Mouse (Mus musculus) erythroblast, adult 5-6 weeks (primary cell): ENCODE results near the gene Bet1l. TPM values are rescaled to one million over a fixed set of nuclear protein-coding genes. Genes with fewer than 3 reads are reported as not detected.
A peak's percentile ranks its signal among the peaks of the same experiment; 100 is the strongest.
"Not testable (repeated sequence)": the region's sequence is repeated elsewhere in the genome, so short reads cannot be mapped to it uniquely, and the experiment has no call there.

ENCODE experiments used
- ATAC-seq: replicated peaks from 2 replicates; pipeline ENCODE4 v1.8.0; 2016; ENCODE audit warnings: moderate number of reproducible peaks, mild to moderate bottlenecking, moderate TSS enrichment, inconsistent platforms; ENCODE audit not compliant: poor library complexity, low FRiP score, severe bottlenecking
- total RNA-seq, 2 experiments: library from RNA; stranded (forward) in 1 of 2; stranded (reverse) in 1 of 2; fragments of 150-400 nt in 1 of 2; fragments of 200-764, 138-1000 nt in 1 of 2; gene quantifications; 2 replicates each; pipeline versions ENCODE4 v1.2.3 to v1.2.4; 2015 to 2017; ENCODE audit warnings: low replicate concordance in 2 of 2

Gene Bet1l
- total RNA-seq (2015; ENCODE audit: low replicate concordance) (10.4 and 14.8 TPM in 2 replicates), total RNA-seq (2017; ENCODE audit: low replicate concordance) (17.3 and 19.5 TPM in 2 replicates)

DNA sequence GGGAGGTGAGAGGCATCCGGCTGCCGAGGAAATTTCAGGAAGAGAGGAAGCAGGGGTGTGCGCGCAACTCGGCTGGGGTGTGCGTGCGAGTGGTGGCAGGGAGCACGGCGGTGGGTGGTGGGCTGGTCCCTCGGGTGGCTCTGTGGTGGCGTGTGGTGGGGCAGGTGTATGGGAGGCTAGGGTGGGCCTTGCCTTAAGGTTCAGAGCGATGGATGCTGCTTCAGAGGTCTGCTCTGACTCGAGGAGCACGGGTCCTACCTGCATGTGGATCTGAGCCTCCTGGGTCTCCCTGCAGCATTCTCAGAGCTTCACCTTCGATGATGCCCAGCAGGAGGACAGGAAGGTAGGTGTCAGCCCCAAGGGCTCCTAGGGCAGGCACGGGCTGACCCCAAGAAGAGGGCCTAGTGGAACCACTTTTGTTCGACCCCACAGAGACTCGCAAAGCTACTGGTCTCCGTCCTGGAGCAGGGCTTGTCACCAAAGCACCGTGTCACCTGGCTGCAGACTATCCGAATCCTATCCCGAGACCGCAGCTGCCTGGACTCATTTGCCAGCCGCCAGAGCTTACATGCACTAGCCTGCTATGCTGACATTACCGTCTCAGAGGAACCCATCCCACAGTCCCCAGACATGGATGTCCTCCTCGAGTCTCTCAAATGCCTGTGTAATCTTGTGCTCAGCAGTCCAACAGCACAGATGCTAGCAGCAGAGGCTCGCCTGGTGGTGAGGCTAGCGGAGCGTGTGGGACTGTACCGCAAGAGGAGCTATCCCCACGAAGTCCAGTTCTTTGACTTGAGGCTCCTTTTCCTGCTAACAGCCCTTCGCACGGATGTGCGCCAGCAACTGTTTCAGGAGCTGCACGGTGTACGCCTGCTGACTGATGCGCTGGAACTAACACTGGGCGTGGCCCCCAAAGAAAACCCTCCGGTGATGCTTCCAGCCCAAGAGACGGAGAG, at the start of gene Bet1l:
Gene Bet1l, minus strand, starts transcription at position 28 of the 956 bp plus-strand sequence.
- ATAC-seq, result peak; percentile 20

DNA sequence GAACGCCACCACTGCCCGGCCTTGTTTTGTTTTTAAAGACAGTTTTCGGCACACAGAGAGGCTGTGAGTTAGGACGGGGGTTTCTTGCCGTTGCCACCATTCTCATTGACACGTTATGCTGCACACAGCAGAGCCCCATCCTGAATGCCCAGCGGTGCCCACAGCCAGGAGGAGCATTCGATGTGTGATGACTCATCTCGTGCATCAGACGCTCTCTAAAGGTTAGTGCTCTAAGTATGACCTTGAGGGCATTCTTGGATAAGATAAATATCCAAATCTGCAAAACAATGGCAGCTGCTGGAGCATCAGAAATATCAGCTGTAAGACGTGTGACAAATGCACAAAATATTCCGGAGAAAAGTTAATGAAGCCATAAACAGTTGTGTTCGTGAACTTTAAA, 49.8 kb upstream of the Bet1l start:
- no peak for ATAC-seq

DNA sequence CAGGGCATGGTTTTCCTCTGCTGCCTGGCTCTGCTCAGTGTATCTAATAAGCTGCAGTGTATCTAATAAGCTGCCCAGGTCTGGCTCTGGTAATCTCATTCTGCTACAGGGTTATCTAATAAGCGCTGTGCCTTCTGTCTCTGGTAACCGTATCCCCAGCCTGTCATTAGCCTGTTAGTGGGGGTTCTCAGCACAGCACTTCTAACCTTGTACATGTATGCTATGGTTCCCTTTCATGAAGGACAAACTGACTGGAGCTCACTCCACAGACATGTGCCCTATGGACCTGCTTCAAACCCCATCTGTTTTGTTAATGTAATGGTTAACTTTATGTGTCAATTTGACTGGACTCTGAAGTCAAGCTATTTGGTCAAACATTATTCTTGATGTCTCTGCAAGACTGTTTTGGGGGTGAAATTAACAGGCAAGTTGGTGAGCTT, 48.3 kb upstream of the Bet1l start:
- ATAC-seq, result no peak

DNA sequence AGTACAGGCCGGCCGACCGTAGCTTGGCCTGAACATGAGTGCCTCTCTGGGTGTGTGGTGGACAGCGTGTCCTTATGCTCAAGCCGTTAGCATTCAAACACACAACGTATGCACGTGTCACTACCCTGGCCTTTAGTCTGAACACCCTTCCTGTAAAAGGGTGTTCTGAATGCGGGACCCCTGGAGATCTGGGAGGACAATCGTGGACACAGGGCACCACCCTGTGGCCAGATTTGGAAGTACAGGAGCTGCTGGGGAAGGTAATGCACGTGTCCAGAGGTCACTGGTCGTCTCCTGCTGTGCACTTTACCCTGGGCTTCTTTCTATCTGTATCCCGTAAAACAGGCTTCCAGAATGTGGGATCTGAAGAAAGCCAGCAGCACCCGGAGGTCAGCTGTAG, 45.8 kb upstream of the Bet1l start:
- peak; percentile 62 for ATAC-seq

DNA sequence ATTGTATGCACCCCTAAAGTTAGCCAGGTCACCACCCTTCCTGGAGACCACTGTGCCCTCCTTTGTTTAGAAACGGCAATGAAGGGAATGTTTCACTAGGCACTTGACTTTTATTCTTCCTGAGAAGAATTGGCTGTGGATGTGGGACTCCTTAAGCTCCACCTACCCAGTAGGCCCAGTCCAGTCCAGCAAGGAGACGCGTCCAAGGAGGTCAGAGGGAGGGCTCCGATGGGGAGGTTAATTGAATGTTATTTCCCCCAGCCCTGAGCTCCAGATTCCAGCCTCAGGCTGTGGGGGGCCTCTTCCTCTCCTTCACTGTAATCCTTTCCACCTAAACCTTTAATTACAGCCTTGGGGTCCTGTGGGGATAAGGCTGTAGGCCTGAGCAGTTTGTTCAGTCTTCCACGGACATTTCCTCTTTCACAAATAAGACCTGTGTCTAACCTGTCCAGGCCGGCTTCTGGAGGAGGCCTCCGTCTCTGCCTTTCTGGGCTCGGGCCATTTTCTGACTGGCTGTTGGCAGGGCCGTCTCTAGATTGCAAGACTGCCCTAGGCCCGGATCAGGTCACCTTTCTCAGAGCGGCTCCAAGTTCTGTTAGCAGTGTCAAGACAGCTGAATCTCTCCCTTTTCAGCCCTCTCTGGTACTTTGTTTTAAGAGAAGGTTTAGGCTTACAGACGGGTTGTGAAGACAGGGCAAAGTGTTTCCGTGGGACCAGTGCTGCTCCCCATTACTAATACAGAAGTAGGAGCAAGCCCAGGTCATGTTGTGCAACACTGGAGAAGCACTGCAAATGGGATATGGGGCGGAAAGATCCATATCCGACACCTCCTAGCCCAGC, 44.9 kb upstream of the Bet1l start:
- no peak for ATAC-seq

DNA sequence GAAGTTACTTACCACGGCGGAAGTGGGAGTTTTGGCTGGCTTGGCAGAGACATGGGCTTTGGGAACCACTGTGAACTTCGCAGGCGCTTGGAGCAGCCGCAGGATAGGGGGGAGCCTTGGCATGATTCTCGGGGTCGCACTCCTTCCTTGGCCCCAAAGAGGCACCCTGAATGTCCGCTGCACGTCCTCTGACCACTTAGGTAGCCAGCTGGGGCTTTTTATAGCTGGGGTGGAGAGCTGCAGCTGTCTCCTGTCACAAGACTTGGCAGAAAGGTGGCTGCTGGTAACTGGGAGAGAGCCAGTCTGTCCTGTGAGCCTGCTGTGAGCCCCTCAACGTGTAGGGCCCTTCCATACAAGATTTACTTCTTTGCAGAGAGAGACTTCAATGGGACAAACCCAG, 42.8 kb upstream of the Bet1l start, which contains the start of gene Cox8b:
Gene Cox8b, minus strand, starts transcription at position 227 of the 400 bp plus-strand sequence.
- no peak for ATAC-seq

DNA sequence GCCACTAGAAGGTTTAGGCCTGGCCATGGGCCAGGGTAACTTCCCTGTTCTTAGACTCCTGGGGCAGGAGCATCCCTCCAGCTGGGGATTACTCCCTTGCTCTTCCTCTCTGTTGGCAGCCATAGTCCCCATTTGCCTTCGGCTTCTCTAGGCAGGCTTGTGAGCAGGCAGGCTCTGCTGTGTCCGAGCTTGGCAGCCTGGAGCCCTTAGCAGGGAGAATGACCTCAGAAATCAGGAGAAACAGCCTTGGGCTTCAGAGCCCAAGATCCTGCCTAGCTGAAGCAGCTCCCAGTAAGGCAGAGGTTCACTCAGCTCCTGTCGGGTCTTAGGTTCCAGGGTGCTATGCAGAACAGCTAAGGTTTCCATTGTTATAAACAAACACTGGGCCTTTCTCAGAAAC, 41.7 kb upstream of the Bet1l start:
- ATAC-seq, result no peak

DNA sequence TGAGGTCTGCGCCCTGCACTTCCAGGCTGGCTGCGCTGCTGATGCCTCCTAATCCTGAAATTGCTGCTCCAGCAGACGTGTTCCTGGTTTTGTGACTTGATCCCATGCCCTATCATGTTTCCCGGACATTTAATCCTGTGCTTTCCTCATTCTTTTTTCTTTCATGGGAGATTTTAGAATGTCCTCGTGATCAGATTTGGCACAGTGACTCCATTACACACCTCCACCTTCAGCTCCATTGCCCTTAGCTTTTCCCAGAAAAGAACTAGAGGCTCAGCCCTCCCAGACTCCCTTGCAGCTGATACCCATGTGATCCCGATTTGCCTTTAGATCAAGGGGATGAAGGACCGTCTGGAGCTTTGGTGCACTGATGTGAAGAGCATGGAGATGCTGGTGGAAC, 40.5 kb upstream of the Bet1l start:
- no peak for ATAC-seq

DNA sequence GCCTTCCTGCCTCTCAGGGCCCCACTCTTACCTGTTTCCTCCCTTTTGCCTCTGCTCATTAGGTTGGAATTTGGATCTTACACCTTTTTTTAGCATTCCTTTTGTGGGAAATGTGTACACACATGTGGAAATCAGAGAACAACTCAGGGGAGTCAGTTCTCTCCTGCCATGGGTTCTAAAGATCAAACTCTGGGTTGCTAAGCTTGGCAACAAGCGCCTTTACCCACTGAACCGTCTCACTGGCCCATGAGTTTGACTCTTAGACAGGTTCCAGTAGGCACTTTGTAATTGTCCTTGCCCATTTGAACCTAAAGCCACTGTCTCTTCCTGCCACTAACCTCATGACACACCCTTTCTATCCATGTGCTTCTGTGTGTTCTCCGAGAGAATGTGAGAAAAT, 37.2 kb upstream of the Bet1l start:
- no peak for ATAC-seq

DNA sequence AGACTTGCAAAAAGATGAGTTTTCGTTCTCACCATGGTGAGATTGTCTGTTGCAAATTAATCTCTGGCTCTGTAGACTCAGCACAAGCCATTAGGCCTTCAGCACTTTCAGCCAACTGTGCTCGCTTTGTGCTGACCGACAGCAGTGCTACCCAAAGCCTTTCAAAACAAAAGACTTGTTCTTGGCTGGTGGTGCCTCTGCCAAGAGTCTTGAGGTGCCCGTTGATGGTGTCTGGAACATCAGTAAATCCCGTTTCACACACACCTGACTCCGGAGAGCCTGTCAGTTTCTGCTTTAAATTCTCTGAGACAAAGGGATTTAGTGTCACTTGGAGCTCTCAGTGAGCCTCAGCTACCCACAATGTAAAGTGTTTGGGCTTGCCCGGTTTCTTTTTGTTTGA, 36.7 kb upstream of the Bet1l start:
- no peak for ATAC-seq

DNA sequence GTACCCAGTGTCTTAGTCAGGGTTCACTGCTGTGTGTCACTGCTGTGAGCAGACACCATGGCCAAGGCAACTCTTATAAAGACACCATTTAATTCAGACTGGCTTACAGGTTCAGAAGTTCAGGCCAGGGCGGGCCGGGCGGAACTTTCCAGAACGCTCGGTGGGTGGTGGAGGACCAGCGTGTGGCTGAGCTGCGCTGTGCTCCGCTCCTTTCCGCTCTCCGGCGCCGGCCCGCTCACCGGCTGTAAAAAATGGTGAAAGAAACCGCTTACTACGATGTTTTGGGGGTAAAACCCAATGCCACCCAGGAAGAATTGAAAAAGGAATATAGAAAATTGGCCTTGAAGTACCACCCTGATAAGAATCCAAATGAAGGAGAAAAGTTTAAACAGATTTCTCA, 33.3 kb upstream of the Bet1l start:
- not testable (repeated sequence) for ATAC-seq

DNA sequence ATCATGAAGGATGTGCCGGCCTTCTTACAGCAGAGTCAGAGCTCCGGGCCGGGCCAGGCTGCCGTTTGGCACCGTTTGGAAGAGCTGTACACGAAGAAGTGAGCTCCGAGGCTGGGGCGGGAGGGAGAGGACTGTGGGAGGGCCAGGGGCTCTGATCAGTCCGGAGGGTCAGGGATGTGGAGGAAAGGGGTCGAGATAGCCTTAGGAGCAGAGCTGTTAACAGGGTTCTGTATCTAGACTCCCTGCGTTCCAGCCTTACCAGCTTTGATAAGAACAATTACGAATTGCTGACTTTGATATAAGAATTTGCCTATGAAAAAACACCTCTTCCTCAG, 25.1 kb upstream of the Bet1l start:
- ATAC-seq, result peak; percentile 39

DNA sequence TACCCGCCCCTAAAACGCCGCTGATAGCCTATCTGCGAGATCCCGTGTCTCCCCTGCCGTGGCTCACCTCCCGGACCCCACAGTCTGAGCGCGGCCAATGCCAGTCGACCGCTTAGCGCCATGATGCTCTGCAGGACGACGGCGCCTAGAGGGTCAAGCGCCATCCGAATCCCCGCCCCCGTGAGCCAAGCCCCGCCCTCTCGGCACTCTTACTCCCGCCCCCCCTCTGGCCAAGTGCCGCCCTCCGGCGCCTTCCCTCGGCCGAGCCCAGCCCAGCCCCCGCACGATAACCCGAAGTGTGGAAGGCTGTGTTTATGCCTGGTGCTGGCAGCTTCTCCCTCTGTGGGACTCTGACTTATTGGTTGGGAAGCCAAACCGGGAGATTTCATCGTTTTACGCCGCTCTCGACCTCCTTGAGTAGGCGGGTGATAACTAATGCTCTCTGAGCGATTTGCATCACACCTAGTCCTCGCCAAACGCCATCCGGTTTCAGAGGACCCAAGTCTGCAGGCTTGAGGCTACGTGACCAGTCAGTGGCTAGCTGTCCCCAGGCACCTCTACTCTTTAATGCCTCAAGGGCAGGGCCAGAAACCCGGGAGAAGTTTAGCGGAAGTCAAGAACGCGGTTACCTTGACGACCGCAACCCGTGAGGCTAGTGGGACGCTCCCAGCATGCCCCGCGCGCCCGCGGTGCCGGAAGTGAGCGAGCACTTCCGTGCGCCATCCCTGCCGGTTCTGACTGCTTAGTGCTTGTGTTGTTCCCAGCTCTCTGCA, 24.5 kb upstream of the Bet1l start, which contains the start of the genes Psmd13 and Sirt3:
Gene Psmd13, plus strand, starts transcription at position 273 of the 773 bp plus-strand sequence.
Gene Sirt3, minus strand, starts transcription at position 614 of the 773 bp plus-strand sequence.
- peak; percentile 89 for ATAC-seq

DNA sequence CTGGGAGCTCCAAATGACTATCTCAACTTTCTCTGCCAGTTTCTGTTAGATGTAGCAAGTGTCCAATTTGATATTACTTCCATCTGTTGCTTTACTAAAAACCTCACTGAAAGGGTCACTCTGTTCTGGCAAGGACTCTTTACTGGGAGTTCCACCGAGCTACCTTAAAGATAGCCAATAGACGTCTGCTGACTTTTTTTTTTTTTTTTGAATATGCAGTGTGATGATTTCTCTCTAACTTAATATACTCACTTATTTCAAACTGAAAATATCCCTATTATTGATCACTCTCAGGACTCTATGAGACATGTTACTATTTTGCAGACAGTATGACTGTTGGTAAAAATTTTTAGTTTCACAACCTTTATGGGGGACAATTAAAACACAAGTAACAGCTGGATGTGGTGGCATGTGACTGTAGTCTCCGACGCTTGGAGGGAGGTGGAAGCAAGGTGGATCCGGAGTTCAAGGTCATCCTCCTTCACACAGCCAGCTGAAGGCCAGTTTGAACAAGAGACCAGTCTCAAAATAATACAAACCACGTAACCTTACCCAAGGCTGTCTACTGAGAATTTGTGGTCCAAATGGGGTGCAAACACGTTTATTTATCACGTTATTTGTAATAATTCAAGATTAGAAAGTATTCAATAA, 23.6 kb upstream of the Bet1l start:
- no peak for ATAC-seq

DNA sequence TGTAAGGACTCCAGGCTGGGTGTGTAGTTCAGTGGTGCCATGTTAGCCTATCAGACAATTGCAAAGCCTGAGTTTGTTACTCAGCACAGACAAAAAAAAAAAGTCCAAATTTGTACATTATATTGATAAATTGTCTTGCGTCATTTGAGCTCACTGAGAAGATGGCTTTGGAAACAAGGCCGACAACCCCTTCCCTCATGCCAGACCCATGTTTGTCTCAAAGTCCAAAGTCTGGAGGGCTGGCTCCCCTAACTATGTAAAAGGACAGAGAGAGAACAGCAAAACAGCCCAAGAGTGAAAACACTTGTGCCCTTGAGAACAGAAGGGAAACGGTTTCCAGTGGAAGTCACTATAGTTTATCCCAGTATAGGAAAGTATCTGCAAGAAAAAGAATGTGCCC, 23.0 kb upstream of the Bet1l start:
- no peak for ATAC-seq

DNA sequence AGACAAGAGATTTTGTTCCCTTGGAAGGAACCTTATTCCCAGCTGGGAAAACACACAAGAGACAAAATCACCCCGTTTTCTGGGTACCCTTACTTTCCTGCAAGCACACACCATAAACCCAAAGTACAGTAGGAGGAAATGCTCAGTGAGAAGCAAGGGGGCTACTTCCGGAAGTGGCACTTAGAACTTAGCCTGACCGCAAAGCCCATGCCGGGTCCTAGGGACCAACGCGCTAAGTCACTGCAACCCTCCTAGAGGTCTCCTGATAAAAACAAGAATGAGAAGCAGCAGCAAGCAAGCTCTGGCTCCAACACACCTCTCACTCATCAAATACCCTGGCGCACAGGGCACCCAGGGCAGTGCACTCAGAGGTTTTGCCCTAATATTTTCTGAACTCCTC, 22.0 kb upstream of the Bet1l start:
- no peak for ATAC-seq

DNA sequence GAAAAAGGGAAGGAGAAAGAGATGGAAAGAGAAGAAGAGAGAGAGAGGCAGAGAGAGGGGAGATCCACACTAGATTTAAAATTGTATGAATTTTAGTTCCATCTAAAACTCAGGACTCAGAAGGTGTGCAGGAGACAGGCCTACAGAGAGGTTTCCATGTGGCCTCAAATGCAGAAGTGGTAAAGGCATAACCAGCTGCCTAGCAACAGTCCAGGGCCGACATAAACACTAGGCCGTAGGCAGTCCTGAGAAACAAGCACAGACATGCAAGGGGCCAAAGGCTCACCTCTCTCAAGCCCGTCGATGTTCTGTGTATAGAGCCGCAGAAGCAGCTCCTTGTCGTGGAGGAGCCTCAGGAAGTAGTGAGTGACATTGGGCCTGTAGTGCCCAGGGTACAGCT, 20.0 kb upstream of the Bet1l start:
- no peak for ATAC-seq

DNA sequence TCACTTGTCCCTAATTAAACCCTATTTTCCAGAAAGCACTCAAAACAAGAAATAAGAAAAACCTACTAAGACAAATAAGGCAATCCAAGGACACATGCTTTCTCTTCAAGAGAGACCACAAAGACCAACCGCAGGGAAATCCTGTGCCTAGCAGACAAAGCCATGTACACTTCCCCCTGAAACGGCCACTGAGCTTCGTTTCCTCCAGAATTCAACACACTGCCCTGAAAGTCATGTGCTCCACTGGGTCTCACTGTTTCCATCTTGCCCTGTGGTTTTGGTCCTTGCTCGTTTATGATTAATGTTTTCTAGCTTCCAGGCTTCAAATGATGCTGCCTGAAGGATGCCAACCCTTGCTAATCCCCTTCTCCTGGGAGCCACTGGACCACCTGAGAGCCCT, 16.8 kb upstream of the Bet1l start:
- no peak for ATAC-seq

DNA sequence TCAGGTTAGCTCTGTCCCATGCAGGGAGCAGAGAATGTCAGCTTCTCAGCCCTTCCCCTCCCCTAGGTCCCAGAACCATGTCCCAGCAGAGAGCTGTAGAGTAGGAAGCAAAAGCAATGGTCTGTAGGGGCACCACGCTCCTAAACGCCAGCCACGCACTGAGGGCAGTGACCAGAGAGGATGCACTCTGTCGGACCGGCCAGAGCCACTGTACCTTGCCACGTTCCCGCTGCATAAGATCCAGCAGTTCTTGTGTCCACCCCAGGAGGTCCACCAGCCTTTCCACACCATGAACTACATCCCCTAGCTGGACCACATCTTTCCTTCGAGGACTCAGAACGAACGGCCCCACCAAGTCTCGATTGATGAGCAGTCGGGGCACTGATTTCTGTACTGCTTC, 7.4 kb upstream of the Bet1l start:
- no peak for ATAC-seq
